Mouse (Mus musculus): Measurements from ENCODE around the gene Kcnj2.

The Kcnj2 gene

GRCm38 (mm10) chr11:111091117-111091516, 25.2 kb downstream of the Kcnj2 start:
- DNase-seq (ENCODE audit: low spot score in 2 of 2): no peak

GRCm38 (mm10) chr11:111092967-111093366, 27.0 kb downstream of the Kcnj2 start:
- DNase-seq (ENCODE audit: low spot score in 2 of 2): no peak

GRCm38 (mm10) chr11:111096612-111097011, 30.6 kb downstream of the Kcnj2 start:
- peak in 1 of 2 experiments; percentile 9 for DNase-seq (ENCODE audit: low spot score in 2 of 2)

- DNase-seq (ENCODE audit: low spot score in 2 of 2): no peak
Measured at GRCm38 (mm10) chr11:111100131-111100530, 34.2 kb downstream of the Kcnj2 start.

GRCm38 (mm10) chr11:111100651-111101050, 34.7 kb downstream of the Kcnj2 start:
- DNase-seq (ENCODE audit: low spot score in 2 of 2): no peak

- DNase-seq (ENCODE audit: low spot score in 2 of 2): no peak
Measured at GRCm38 (mm10) chr11:111101620-111102176, 35.7 kb downstream of the Kcnj2 start.

- DNase-seq (ENCODE audit: low spot score in 2 of 2): no peak
Measured at GRCm38 (mm10) chr11:111104422-111104821, 38.5 kb downstream of the Kcnj2 start.

GRCm38 (mm10) chr11:111108130-111108529, 42.2 kb downstream of the Kcnj2 start:
- DNase-seq (ENCODE audit: low spot score in 2 of 2): no peak

GRCm38 (mm10) chr11:111121514-111121913, 55.5 kb downstream of the Kcnj2 start:
- no peak for DNase-seq (ENCODE audit: low spot score in 2 of 2)

- DNase-seq (ENCODE audit: low spot score in 2 of 2): no peak
Measured at GRCm38 (mm10) chr11:111123324-111123723, 57.4 kb downstream of the Kcnj2 start.

- DNase-seq (ENCODE audit: low spot score in 2 of 2): no peak
Measured at GRCm38 (mm10) chr11:111125963-111126362, 60.0 kb downstream of the Kcnj2 start.

All from urinary bladder, postnatal 36 days (tissue).